Mouse (Mus musculus) heart, postnatal 0 days (tissue): Measurements from ENCODE around the gene Timm8a2.

Experiments used
- CTCF ChIP-seq: IDR thresholded peaks from 2 replicates; pipeline ENCODE4 v1.5.1; 2016; ENCODE audit warnings: antibody characterized with exemption, control low read depth, low read depth
- EP300 ChIP-seq: IDR thresholded peaks from 2 replicates; pipeline ENCODE4 v1.6.1; 2016; ENCODE audit warnings: antibody characterized with exemption, low read depth

GRCm38 (mm10) chr14:122079428-122079827 lies 45.0 kb downstream of the Timm8a2 start:
- no peak for TF ChIP-seq EP300
- TF ChIP-seq CTCF = peak; percentile 52
